Mouse (Mus musculus) C2C12 (cell line): ENCODE measurements around the gene Tusc2.

Source experiments
- CTCF ChIP-seq: IDR thresholded peaks from one replicate; pipeline ENCODE4 v1.5.1; 2011; ENCODE audit not compliant: control insufficient read depth, insufficient read depth, insufficient read length
- MAX ChIP-seq: IDR thresholded peaks from one replicate; pipeline ENCODE4 v1.6.1; 2011; ENCODE audit warnings: mild to moderate bottlenecking, control low read depth
- USF1 ChIP-seq: IDR thresholded peaks from one replicate; pipeline ENCODE4 v1.6.1; 2011; ENCODE audit warnings: low read depth, mild to moderate bottlenecking, control low read depth, moderate library complexity

DNA sequence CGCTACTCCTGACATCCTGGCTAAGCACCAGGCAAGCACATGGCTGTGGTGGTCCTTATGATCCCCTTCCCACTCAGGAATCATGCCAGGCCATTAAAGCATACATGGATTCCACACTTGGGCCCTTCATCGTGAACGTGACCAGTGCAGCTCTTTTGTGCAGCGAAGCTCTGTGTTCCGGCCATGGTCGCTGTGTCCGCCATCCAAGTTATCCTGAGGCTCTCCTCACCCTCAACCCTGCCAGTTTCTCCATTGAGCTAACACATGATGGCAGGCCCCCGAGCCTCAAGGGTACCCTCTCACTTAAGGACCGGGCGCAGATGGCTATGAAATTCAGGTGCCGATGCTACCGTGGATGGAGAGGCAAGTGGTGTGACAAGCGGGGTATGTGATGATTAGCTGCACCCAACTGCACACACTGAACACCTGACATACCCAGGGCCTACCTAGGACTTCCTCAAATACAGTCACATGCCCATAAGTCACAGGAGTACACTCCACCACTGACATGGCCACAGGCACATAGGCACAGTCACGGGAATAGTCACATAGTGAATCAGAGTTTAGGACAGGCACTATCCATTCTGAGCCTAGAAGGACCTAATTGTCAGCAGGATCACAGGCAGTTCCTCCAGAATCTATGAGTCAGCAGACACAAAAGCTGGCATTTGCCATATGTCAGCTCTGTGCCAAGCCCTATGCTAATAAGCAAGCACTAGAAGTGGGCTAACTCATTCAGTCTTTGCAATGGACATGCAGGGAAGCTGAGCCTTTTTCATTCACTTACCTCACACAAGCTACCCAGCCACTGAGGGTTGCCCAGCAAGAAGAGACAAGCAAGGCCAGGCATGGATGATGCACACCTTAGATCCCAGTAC, 16.2 kb downstream of the Tusc2 start:
- TF ChIP-seq CTCF (no peak), USF1 (no peak), MAX (no peak)
